Mouse (Mus musculus) hematopoietic stem cell, adult 5-6 weeks (primary cell): Measurements from ENCODE around the gene Asap2. TPM values are rescaled to one million over a fixed set of nuclear protein-coding genes. Genes with fewer than 3 reads are reported as not detected.
"Not testable (repeated sequence)": the region's sequence is repeated elsewhere in the genome, so short reads cannot be mapped to it uniquely, and the experiment has no call there.

Experiments used
- ATAC-seq, 2 experiments: fragments of 125-278 bp in 1 of 2; replicated peaks in 1 of 2; 2 replicates each; pipeline ENCODE4 v1.8.0; 2016 to 2017; ENCODE audit warnings: inconsistent platforms in 2 of 2, mild to moderate bottlenecking in 2 of 2, moderate number of reproducible peaks in 2 of 2, low read depth in 1 of 2, moderate TSS enrichment in 1 of 2; ENCODE audit not compliant: low FRiP score in 2 of 2, poor library complexity in 2 of 2, severe bottlenecking in 2 of 2, insufficient read depth in 1 of 2, low TSS enrichment in 1 of 2
- total RNA-seq: library from RNA; stranded (forward); fragments of 172-1452, 232-1000 nt; gene quantifications from 2 replicates; pipeline ENCODE4 v1.2.3, GENCODE M21; 2017

Asap2 gene
- 4.0 and 6.9 TPM in 2 replicates for total RNA-seq

- not testable (repeated sequence) for ATAC-seq
Observed at GRCm38 (mm10) chr12:20990132-20990531, at the start of gene Asap2. TSS of gene Asap2 (plus strand) at chr12:20990459.

GRCm38 (mm10) chr12:20947051-20947997 lies 42.9 kb upstream of the Asap2 start:
- not testable (repeated sequence) for ATAC-seq

GRCm38 (mm10) chr12:20990579-20990978 lies 320 bp downstream of the Asap2 start:
- ATAC-seq = not testable (repeated sequence)

- ATAC-seq = not testable (repeated sequence)
Observed at GRCm38 (mm10) chr12:21030875-21031274, 40.6 kb downstream of the Asap2 start.

- ATAC-seq = not testable (repeated sequence)
Observed at GRCm38 (mm10) chr12:21046716-21047115, 56.5 kb downstream of the Asap2 start.

GRCm38 (mm10) chr12:21075731-21076130 lies 85.5 kb downstream of the Asap2 start:
- ATAC-seq = not testable (repeated sequence)

- not testable (repeated sequence) for ATAC-seq
Observed at GRCm38 (mm10) chr12:21090168-21090567, 99.9 kb downstream of the Asap2 start.

GRCm38 (mm10) chr12:21092446-21092845 lies 102.2 kb downstream of the Asap2 start:
- ATAC-seq = not testable (repeated sequence)

- not testable (repeated sequence) for ATAC-seq
Observed at GRCm38 (mm10) chr12:21097806-21098325, 107.6 kb downstream of the Asap2 start.

GRCm38 (mm10) chr12:21111116-21111475 lies 120.8 kb downstream of the Asap2 start:
- ATAC-seq = not testable (repeated sequence)

- ATAC-seq = peak; percentile 86 to 96
Observed at GRCm38 (mm10) chr12:21111476-21112452, 121.5 kb downstream of the Asap2 start.

- ATAC-seq = peak; percentile 71 to 78
Observed at GRCm38 (mm10) chr12:21112453-21112857, 122.2 kb downstream of the Asap2 start.

- no peak for ATAC-seq
Observed at GRCm38 (mm10) chr12:21119446-21119845, 129.2 kb downstream of the Asap2 start.

- peak; percentile 32 to 42; a peak in 2 of 4 replicates for ATAC-seq
Observed at GRCm38 (mm10) chr12:21122818-21123217, 132.6 kb downstream of the Asap2 start.

GRCm38 (mm10) chr12:21123647-21124046 lies 133.4 kb downstream of the Asap2 start:
- no peak for ATAC-seq

GRCm38 (mm10) chr12:21125675-21126470 lies 135.6 kb downstream of the Asap2 start:
- ATAC-seq = no peak

- ATAC-seq = no peak
Observed at GRCm38 (mm10) chr12:21126516-21126915, 136.3 kb downstream of the Asap2 start.
